Mouse (Mus musculus): Measurements from ENCODE around the gene Klrd1.

DNA sequence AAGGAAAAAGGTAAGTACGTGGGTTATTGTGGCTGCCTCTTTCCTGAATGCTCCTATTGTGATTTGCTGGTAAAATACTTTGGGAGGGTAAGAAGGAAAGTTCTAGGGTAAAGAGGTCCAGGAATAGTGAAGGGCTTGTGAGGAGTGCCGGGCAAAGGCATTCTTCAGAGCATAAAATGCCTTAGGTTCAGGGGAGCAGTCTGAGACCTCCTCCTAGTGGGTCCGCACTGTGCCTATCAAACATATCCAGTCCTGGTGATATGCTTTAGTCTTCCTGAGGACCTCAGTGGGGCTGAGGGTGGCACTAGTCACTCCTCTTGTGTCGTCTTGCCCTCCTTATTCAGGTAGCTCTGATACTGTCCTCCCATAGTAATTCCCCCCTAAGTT, 31.9 kb upstream of the Klrd1 start:
- TF ChIP-seq ZNF384 (IDR thresholded peaks at IDR 0.05; ENCODE audit: low read depth, low read length) (no peak), MAFK (IDR thresholded peaks at IDR 0.05; ENCODE audit: insufficient read depth, low read depth, low read length) (no peak), ZC3H11A (IDR thresholded peaks at IDR 0.05; ENCODE audit: borderline replicate concordance, low read depth, low read length) (no peak), HCFC1 (IDR thresholded peaks at IDR 0.05; ENCODE audit: borderline replicate concordance, insufficient read depth, low read length) (no peak)
